Mouse (Mus musculus): ENCODE results near the gene Bmx.

GRCm38 (mm10) chrX:164270603-164271002 lies 12.6 kb upstream of the Bmx start:
- TF ChIP-seq CTCF (IDR thresholded peaks at IDR 0.05; ENCODE audit: insufficient read depth, low read depth, low read length) (no peak), POLR2A (IDR thresholded peaks at IDR 0.05; ENCODE audit: insufficient read depth, low read depth, low read length) (no peak)

Data from olfactory bulb, adult 2 months (tissue).